Mouse (Mus musculus) MEL (cell line): ENCODE measurements at regions not wholly inside any gene's neighbourhood (a gene's known extent, or its start where the extent isn't known, plus 50 kb on each side); places are given as distances from the start of the nearest gene placed in this dataset.

Experiments used
- CTCF ChIP-seq, 3 experiments: IDR thresholded peaks in 2 of 3; conservative IDR thresholded peaks in 1 of 3; 2 replicates each; pipeline ENCODE4 v1.5.1; 2011 to 2012; ENCODE audit warnings: low read length in 3 of 3, low read depth in 2 of 3, mild to moderate bottlenecking in 2 of 3, improper control_type of control experiment in 1 of 3, inconsistent platforms in 1 of 3, mixed read lengths in 1 of 3, moderate library complexity in 1 of 3; ENCODE audit not compliant: control insufficient read depth in 1 of 3, insufficient read depth in 1 of 3, poor library complexity in 1 of 3, severe bottlenecking in 1 of 3
- ETS1 ChIP-seq: IDR thresholded peaks from 2 replicates; pipeline ENCODE4 v1.6.1; 2012; ENCODE audit warnings: low read depth, mild to moderate bottlenecking, inconsistent platforms, low read length, improper control_type of control experiment, moderate library complexity
- MAX ChIP-seq: IDR thresholded peaks from 2 replicates; pipeline ENCODE4 v1.6.1; 2011; ENCODE audit warnings: low read length, improper control_type of control experiment
- MXI1 ChIP-seq: IDR thresholded peaks from 2 replicates; pipeline ENCODE4 v1.6.1; 2011; ENCODE audit warnings: mild to moderate bottlenecking, low read depth, low read length, improper control_type of control experiment
- MYC ChIP-seq: IDR thresholded peaks from 2 replicates; pipeline ENCODE4 v1.6.1; 2011; ENCODE audit warnings: low read depth, mild to moderate bottlenecking, low read length, improper control_type of control experiment, moderate library complexity
- NELFE ChIP-seq: IDR thresholded peaks from 2 replicates; pipeline ENCODE4 v1.6.1; 2011; ENCODE audit warnings: low read depth, low read length, improper control_type of control experiment
- POLR2A ChIP-seq, 2 experiments: IDR thresholded peaks; 2 replicates each; pipeline ENCODE4 v1.6.1; 2011 to 2012; ENCODE audit warnings: low read length in 2 of 2, mild to moderate bottlenecking in 2 of 2, control low read depth in 1 of 2, improper control_type of control experiment in 1 of 2, low read depth in 1 of 2, moderate library complexity in 1 of 2; ENCODE audit not compliant: control insufficient read depth in 1 of 2, insufficient read depth in 1 of 2, poor library complexity in 1 of 2
- RCOR1 ChIP-seq: IDR thresholded peaks from 2 replicates; pipeline ENCODE4 v1.6.1; 2012; ENCODE audit warnings: low read depth, mild to moderate bottlenecking, inconsistent platforms, low read length, improper control_type of control experiment
- TAL1 ChIP-seq: IDR thresholded peaks from 2 replicates; pipeline ENCODE4 v1.6.1; 2012; ENCODE audit warnings: mild to moderate bottlenecking, inconsistent platforms, low read length, moderate library complexity, mixed read lengths

DNA sequence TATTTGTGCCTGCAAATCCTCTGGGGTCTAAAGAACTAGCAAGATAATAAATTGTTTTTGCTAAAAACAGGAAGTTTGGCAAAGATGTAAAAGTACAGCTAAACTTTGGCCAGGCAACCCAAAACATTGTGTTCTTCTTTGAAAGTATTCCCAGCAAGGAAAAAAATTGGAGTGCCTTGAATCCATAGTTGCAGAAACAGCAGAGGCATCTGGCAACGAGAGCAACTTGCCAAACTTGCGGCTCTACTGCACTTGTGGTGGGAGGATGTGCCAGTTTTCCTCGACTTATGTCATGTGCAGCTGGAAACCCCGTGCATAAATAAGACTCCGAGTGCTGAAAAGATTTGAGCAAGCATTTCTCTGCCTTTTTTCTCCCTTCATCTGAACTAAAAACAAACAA is 185.2 kb upstream of the Meis1 start:
- TF ChIP-seq CTCF (IDR thresholded peaks at IDR 0.05 in 2 of 3, conservative IDR thresholded peaks at IDR 0.05 in 1 of 3; ENCODE audit: control insufficient read depth in 1 of 3, insufficient read depth in 1 of 3, low read depth in 2 of 3, low read length in 3 of 3, poor library complexity in 1 of 3, severe bottlenecking in 1 of 3) (no peak), MAX (no peak), MYC (no peak), NELFE (no peak), TAL1 (no peak), POLR2A (IDR thresholded peaks at IDR 0.05; ENCODE audit: control insufficient read depth in 1 of 2, insufficient read depth in 1 of 2, low read depth in 1 of 2, low read length in 2 of 2, poor library complexity in 1 of 2) (no peak), ETS1 (no peak), RCOR1 (no peak), MXI1 (no peak)
